Mouse (Mus musculus): ENCODE data around the gene Fads3. TPM values are rescaled to one million over a fixed set of nuclear protein-coding genes. Genes with fewer than 3 reads are reported as not detected.

Fads3 gene
- polyA plus RNA-seq, 1 experiment from 2014 or later = 16.5 TPM

GRCm38 (mm10) chr19:10066502-10066901 lies 25.1 kb downstream of the Fads3 start:
- DNase-seq (ENCODE audit: low spot score) = no peak
- H3K36me3 ChIP-seq = peaks cover 99% of the 10 kb centered on the region
- H3K27me3 ChIP-seq (ENCODE audit: insufficient read depth, poor library complexity, severe bottlenecking) = no peaks in the 10 kb centered on the region
- WGBS = 96% methylated on average over 3 of the region's 3 CpGs
- H3K4me1 ChIP-seq = no peaks in the 10 kb centered on the region
- no peaks in the 10 kb centered on the region for H3K9me3 ChIP-seq
- no peak overlapping the region for H3K27ac ChIP-seq
- no peak overlapping the region for H3K4me3 ChIP-seq

- DNase-seq (ENCODE audit: low spot score) = no peak
- Histone ChIP-seq H3K9me3 (no peaks in the 10 kb centered on the region), H3K27ac (no peak overlapping the region), H3K27me3 (ENCODE audit: insufficient read depth, poor library complexity, severe bottlenecking) (no peaks in the 10 kb centered on the region), H3K4me3 (no peak overlapping the region), H3K4me1 (no peaks in the 10 kb centered on the region), H3K36me3 (peaks cover 99% of the 10 kb centered on the region)
- WGBS = 86% methylated on average over 7 of the region's 7 CpGs
These were observed 26.3 kb downstream of the Fads3 start for GRCm38 (mm10) chr19:10067701-10068100.

- Histone ChIP-seq H3K27ac (no peak overlapping the region), H3K9me3 (no peaks in the 10 kb centered on the region)
These were observed 29.0 kb downstream of the Fads3 start for GRCm38 (mm10) chr19:10070186-10070980.

GRCm38 (mm10) chr19:10071166-10071565 lies 29.8 kb downstream of the Fads3 start:
- 89% methylated on average over 5 of the region's 5 CpGs for WGBS
- Histone ChIP-seq H3K4me1 (no peaks in the 10 kb centered on the region), H3K9me3 (no peaks in the 10 kb centered on the region), H3K27me3 (ENCODE audit: insufficient read depth, poor library complexity, severe bottlenecking) (no peaks in the 10 kb centered on the region), H3K4me3 (no peak overlapping the region), H3K27ac (no peak overlapping the region), H3K36me3 (peaks cover 100% of the 10 kb centered on the region)
- no peak for DNase-seq (ENCODE audit: low spot score)

More at GRCm38 (mm10) chr19:10070186-10070980, 29.0 kb downstream of the Fads3 start:
- 94% methylated on average over 8 of the region's 8 CpGs for WGBS
- H3K4me1 ChIP-seq = no peaks in the 10 kb centered on the region
- DNase-seq (ENCODE audit: low spot score) = no peak
- peaks cover 100% of the 10 kb centered on the region for H3K36me3 ChIP-seq
- H3K4me3 ChIP-seq = no peak overlapping the region
- H3K27me3 ChIP-seq (ENCODE audit: insufficient read depth, poor library complexity, severe bottlenecking) = no peaks in the 10 kb centered on the region

- Histone ChIP-seq H3K4me3 (no peak overlapping the region), H3K9me3 (no peaks in the 10 kb centered on the region), H3K27ac (no peak overlapping the region), H3K27me3 (ENCODE audit: insufficient read depth, poor library complexity, severe bottlenecking) (no peaks in the 10 kb centered on the region), H3K4me1 (no peaks in the 10 kb centered on the region), H3K36me3 (peaks cover 100% of the 10 kb centered on the region)
- WGBS = 93% methylated on average over 4 of the region's 4 CpGs
- DNase-seq (ENCODE audit: low spot score) = no peak
These were observed 30.5 kb downstream of the Fads3 start for GRCm38 (mm10) chr19:10071892-10072291.

- H3K27me3 ChIP-seq (ENCODE audit: insufficient read depth, poor library complexity, severe bottlenecking) = no peaks in the 10 kb centered on the region
- no peaks in the 10 kb centered on the region for H3K9me3 ChIP-seq
- DNase-seq (ENCODE audit: low spot score) = no peak
- H3K36me3 ChIP-seq = peaks cover 100% of the 10 kb centered on the region
- no peak overlapping the region for H3K4me3 ChIP-seq
- H3K4me1 ChIP-seq = no peaks in the 10 kb centered on the region
- 92% methylated on average over 5 of the region's 5 CpGs for WGBS
- H3K27ac ChIP-seq = no peak overlapping the region
These were observed 31.8 kb downstream of the Fads3 start for GRCm38 (mm10) chr19:10073145-10073544.

GRCm38 (mm10) chr19:10078392-10078791 lies 37.0 kb downstream of the Fads3 start:
- no peak for DNase-seq (ENCODE audit: low spot score)
- no peaks in the 10 kb centered on the region for H3K9me3 ChIP-seq
- no peaks in the 10 kb centered on the region for H3K27me3 ChIP-seq (ENCODE audit: insufficient read depth, poor library complexity, severe bottlenecking)
- no peaks in the 10 kb centered on the region for H3K4me1 ChIP-seq
- no peak overlapping the region for H3K4me3 ChIP-seq
- H3K27ac ChIP-seq = no peak overlapping the region
- peaks cover 96% of the 10 kb centered on the region for H3K36me3 ChIP-seq
- 86% methylated on average over 6 of the region's 6 CpGs for WGBS

- Histone ChIP-seq H3K27me3 (ENCODE audit: insufficient read depth, poor library complexity, severe bottlenecking) (no peaks in the 10 kb centered on the region), H3K27ac (no peak overlapping the region), H3K4me3 (no peak overlapping the region), H3K4me1 (no peaks in the 10 kb centered on the region), H3K9me3 (no peaks in the 10 kb centered on the region), H3K36me3 (peaks cover 89% of the 10 kb centered on the region)
- 94% methylated on average over 7 of the region's 7 CpGs for WGBS
- DNase-seq (ENCODE audit: low spot score) = no peak
These were observed 39.0 kb downstream of the Fads3 start for GRCm38 (mm10) chr19:10080384-10080783.

GRCm38 (mm10) chr19:10082105-10082504 lies 40.7 kb downstream of the Fads3 start:
- Histone ChIP-seq H3K9me3 (no peaks in the 10 kb centered on the region), H3K36me3 (peaks cover 88% of the 10 kb centered on the region), H3K4me3 (no peak overlapping the region), H3K27ac (no peak overlapping the region), H3K27me3 (ENCODE audit: insufficient read depth, poor library complexity, severe bottlenecking) (no peaks in the 10 kb centered on the region), H3K4me1 (0 out of 2 replicates have a peak, but pooled peaks cover 2% of the 10 kb centered on the region)
- DNase-seq (ENCODE audit: low spot score) = no peak
- 55% methylated on average over 3 of the region's 3 CpGs for WGBS

- no peaks in the 10 kb centered on the region for H3K9me3 ChIP-seq
- DNase-seq (ENCODE audit: low spot score) = no peak
- H3K4me3 ChIP-seq = no peak overlapping the region
- H3K27ac ChIP-seq = no peak overlapping the region
- no peaks in the 10 kb centered on the region for H3K27me3 ChIP-seq (ENCODE audit: insufficient read depth, poor library complexity, severe bottlenecking)
- 82% methylated on average over 9 of the region's 9 CpGs for WGBS
- H3K4me1 ChIP-seq = 0 out of 2 replicates have a peak, but pooled peaks cover 2% of the 10 kb centered on the region
- peaks cover 88% of the 10 kb centered on the region for H3K36me3 ChIP-seq
These were observed 44.1 kb downstream of the Fads3 start for GRCm38 (mm10) chr19:10085454-10085853.

- Histone ChIP-seq H3K4me3 (no peak overlapping the region), H3K36me3 (peaks cover 87% of the 10 kb centered on the region), H3K27ac (no peak overlapping the region), H3K27me3 (ENCODE audit: insufficient read depth, poor library complexity, severe bottlenecking) (no peaks in the 10 kb centered on the region), H3K9me3 (no peaks in the 10 kb centered on the region), H3K4me1 (peaks cover 9% of the 10 kb centered on the region; the same call in 1 of the 2 replicates)
- 89% methylated on average over 4 of the region's 4 CpGs for WGBS
- no peak for DNase-seq (ENCODE audit: low spot score)
These were observed 45.6 kb downstream of the Fads3 start for GRCm38 (mm10) chr19:10086976-10087375.

GRCm38 (mm10) chr19:10093829-10094228 lies 52.5 kb downstream of the Fads3 start:
- no peak overlapping the region for H3K4me3 ChIP-seq
- no peak overlapping the region for H3K27ac ChIP-seq
- DNase-seq (ENCODE audit: low spot score) = no peak
- H3K9me3 ChIP-seq = no peaks in the 10 kb centered on the region
- WGBS = 86% methylated on average over 4 of the region's 4 CpGs
- H3K36me3 ChIP-seq = peaks cover 61% of the 10 kb centered on the region
- no peaks in the 10 kb centered on the region for H3K27me3 ChIP-seq (ENCODE audit: insufficient read depth, poor library complexity, severe bottlenecking)
- peaks cover 18% of the 10 kb centered on the region for H3K4me1 ChIP-seq

GRCm38 (mm10) chr19:10094695-10095094 lies 53.3 kb downstream of the Fads3 start:
- 54% methylated on average over 4 of the region's 4 CpGs for WGBS
- H3K36me3 ChIP-seq = peaks cover 52% of the 10 kb centered on the region

More at GRCm38 (mm10) chr19:10094695-10095094, 53.3 kb downstream of the Fads3 start:
- Histone ChIP-seq H3K27me3 (ENCODE audit: insufficient read depth, poor library complexity, severe bottlenecking) (no peaks in the 10 kb centered on the region), H3K4me1 (peaks cover 19% of the 10 kb centered on the region), H3K4me3 (no peak overlapping the region), H3K27ac (no peak overlapping the region), H3K9me3 (no peaks in the 10 kb centered on the region)
- no peak for DNase-seq (ENCODE audit: low spot score)
